Mouse (Mus musculus): ENCODE results near the gene Abhd12b.

Gene Abhd12b

DNA sequence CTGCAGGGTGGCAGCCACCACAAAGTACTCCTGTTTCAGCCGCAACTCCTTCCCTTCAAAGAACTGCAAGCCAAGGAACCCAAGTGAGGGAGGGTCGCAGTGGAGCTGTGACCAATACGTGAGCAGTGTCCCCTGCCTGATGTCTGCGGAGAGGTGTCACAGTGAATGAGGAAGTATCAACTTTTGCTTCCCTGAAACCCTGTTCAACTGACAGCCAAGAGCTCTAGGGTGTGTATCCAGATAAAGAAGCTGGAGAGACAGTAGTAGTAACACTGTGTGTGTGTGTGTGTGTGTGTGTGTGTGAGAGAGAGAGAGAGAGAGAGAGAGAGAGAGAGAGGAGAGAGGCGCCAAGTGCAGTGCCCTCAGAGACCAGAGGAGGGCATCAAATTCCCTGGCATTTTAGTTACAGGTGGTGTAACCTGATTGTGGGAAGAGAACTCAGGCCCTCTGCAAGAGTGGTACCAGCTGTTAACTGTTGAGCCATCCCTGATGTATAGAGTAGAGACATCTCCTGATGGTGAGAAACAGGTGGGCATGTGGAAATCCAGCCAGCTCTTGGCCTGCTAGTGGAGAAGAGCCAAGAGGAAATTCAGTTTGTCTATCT is 48.1 kb downstream of the Abhd12b start:
- no peak for DNase-seq (ENCODE audit: low spot score in 2 of 2)

DNA sequence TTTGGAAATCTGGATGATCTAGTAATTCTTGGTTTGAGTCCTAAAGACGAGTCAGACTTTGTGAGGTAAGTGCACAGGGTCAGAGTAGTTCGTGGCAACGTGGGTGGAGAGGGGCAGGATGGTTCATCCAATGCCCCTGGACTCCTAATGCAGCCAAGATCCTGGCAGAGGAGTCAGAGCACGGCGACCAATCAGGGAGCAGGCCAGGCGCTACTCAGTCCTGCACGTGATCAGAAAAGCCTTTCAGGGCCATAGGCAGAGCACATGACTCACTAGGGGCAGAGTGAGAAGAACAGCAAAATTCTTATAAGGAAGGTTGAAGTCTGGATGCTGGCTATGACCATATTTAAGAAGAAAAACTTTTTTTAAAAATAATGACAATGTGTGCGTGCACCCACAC is 50.5 kb downstream of the Abhd12b start:
- DNase-seq (ENCODE audit: low spot score in 2 of 2), result no peak

DNA sequence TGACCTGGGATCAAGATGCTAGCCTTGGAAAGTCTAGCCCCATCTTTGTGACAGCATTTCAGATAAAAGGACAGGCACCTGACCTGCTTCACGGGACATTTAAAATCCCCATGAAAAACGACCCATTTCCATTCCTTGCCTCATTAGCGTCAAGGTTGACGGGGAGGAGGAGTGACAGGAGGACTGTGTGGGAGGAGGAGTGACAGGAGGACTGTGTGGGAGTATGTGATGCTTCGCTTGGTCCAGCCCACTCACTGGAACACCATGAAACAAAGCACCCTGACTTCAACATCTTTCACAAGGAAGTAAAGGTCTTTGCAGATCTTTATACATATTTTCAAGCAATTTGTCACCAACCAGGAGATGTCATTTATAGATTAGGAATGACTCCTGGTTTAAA is 54.3 kb downstream of the Abhd12b start:
- no peak for DNase-seq (ENCODE audit: low spot score in 2 of 2)

DNA sequence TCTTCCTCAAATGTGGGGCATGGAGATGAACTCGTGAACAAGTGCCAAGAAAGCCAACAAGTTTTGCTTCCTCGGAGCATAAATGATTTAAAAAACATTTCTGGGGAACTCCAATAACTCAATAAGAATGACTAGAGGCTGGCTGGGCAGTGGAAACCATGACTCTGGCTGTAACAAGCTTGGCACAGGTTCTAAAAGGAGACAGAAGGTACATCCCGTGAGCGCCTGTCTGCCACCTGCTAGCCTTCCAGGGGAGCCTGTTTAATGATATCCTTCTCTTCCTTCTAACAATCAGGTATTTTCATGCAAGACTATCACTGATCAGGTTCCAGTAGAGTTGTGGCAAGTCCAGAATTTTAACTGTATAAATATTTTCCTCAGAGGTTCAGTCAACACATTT is 58.6 kb downstream of the Abhd12b start:
- DNase-seq (ENCODE audit: low spot score in 2 of 2), result no peak

DNA sequence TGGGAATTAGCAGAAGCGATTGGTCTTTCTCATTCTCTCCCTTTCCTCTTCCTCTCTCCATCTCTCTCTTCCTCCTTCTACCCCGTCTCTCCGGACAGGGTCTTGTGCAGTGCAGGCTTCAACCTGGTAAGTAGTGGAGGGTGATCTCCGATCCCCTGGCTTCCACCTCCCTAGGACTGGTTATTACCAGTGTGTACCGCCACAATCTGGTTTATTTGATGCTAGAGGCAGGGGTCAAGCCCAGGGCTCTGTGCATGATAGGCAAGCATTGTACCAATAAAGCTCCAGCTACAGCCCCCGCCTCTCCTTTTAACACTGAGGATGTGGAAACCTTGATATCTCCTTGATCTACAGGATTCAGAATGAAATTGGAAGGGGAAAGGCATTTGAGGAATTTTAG is 59.7 kb downstream of the Abhd12b start:
- no peak for DNase-seq (ENCODE audit: low spot score in 2 of 2)

DNA sequence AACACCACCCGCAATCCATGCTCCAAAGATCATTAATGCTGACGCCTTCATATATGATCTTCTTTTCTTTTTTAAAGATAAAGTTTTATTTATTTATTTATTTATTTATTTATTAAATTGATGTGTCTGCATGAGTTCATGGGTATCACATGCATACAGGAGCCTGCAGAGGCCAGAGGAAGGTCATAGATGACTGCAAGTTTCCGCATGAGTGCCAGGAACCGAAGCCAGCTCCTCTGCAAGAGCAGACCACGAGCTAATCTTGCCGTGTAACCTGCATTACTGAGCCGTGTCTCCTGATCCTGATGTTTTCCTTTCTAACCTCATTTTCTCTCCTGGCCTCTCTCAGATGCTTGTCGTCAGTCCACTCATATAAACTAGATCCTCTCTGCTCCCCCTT is 60.3 kb downstream of the Abhd12b start:
- DNase-seq (ENCODE audit: low spot score in 2 of 2), result no peak

DNA sequence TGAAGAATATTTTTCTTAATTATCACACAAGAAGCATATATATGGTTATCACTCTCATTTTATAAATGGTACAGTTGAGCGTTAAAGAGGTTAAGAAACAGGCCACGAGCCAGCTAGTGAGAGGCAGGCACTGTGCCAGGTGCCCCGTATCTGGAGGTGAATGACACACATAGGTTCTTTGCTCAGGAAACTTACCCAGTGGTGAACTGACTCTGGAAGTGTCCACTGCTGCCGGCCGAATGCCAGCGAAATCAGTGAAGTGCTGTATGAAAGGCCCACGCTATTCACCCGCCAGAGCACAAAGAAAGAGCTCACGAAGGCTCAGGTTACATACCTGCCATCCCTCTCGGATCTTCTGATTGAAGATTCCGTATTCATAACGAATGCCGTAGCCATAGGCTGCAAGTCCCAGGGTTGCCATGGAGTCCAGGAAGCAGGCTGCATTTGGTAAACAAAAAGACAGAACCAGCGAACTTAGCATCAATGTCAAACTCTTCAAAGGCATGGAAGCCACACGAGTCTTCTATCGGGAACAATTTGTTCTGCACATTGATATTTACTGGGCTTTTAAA is 62.4 kb downstream of the Abhd12b start:
- DNase-seq (ENCODE audit: low spot score in 2 of 2), result no peak

DNA sequence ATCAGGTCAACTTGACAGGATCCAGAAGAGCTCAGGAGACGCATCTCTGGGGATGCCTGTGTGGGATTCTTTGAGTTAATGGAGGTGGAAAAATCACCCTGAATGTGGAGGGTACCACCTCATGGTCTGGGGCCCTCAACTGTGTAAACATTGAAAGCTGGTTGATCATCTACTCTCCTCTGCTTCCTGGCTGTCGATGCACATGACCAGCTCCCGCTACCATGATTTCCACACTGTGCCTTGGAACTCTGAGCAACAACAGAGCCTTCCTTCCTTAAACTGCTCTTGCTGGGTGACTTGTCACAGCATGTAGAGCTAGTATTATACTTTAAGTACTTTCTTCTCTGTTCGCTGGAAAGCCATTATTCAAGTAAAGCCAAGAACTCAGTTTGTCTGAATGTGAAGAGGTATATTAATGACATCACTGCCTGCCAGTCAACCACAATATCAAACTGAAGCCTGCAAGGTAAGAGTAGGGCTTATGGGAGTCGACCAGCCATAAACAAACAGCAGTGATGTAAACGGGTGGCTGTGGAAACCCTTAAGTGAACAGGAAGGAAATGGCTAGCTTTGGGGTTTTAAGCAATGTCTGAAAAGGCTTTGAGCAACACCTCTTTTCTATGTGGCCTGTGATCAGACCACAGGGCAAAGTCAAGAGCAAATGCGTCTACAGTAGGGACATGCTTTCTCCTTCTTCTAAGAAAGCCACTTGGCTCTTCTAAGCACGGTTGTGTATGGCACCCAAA is 65.0 kb downstream of the Abhd12b start:
- DNase-seq (ENCODE audit: low spot score in 2 of 2), result no peak

DNA sequence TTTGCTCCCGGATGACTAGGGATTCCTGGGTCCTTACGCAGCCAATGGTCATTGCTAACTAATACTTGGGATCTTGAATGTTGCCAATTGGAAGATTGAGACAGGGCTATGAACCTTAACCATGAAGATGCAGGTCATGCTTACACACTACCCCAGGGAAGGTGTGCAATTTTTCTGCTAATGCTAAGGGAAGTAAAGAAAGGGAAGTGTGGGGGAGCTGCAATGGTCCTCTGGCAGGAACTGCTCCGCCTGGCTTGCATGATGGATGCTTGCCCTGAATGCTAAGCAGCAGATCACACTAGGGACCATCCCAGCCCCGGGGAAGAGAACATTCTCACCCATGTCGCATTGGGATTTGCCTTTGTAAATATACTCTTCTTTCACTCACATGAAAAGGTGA is 67.5 kb downstream of the Abhd12b start:
- DNase-seq (ENCODE audit: low spot score in 2 of 2), result no peak

DNA sequence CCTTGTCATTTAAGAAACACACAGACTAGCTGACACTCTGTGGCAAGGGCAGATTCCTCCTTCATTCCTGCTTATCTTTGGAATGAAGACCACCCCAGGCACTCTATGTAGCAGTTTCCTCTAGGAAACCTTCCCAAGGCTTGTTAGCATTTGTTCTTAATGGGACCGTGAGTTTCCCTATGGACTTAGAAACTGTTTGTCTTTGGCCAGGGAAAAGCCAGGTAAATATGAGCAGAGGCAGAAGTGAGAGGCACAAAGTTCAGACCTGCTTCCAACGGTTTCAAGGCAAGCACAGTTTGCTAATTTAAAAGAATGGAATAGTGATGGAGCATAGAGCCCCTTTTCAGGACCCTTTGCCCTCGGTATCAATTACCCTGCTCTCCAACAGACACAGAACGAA is 69.4 kb downstream of the Abhd12b start:
- no peak for DNase-seq (ENCODE audit: low spot score in 2 of 2)

DNA sequence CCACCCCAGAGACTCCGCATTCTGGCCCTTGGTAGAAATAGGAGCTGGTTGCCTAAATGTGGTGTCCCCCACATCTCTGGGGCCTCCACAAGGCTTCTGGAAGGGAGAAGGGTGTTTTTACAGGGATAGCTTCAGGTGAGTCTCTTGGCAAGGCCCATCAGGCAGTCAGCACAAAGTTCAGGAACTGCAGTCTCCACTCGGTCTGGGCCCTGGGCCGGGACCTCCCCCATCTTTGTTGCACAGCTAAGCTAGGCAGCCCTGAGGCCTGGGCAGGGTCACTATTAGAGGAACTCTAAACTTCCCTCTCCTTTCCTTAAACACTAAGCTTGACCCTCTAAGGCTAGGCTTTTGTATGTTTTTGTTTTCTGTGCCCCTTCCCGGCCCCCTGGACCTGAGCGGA is 72.7 kb downstream of the Abhd12b start:
- no peak for DNase-seq (ENCODE audit: low spot score in 2 of 2)

DNA sequence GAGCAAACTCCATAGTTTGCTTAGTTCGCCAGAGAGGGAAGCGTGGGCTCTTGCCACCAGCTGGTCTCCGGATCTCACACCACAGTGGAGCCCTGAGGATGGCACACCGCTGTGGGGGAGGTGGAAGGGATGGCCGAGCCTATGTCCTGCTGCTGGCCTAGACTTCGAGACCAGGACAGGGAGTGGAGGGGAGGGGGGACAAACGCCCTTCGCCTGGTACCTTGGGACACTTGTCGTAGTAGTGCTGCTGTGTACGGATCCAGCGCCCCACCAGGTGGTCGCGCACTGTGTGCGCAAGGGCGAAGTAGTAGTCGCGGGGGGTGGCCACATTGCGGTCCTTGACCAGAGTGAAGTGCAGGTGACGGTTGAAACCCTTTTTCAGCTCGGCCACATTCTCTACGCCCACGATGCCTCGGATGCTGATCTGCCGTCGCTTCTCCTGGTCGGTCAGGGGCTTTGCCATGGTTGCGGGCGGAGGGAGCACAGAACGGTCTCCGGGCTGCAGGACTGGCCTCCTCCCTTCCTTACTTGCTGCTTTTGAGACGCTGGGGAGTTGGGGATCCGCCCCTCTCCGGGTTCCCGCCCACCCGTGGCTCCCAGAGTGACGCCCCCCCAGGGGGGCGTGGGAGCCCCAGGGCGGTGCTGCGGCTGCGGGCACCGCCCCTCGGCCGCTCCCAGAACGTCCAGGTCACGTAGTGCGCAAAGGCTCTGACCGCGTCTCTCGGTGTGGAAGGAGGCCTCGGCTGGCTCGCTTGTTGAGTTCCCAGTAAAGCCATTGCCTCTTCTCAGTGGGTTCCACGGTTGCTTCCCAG is 73.4 kb downstream of the Abhd12b start:
- DNase-seq (ENCODE audit: low spot score in 2 of 2), result no peak

DNA sequence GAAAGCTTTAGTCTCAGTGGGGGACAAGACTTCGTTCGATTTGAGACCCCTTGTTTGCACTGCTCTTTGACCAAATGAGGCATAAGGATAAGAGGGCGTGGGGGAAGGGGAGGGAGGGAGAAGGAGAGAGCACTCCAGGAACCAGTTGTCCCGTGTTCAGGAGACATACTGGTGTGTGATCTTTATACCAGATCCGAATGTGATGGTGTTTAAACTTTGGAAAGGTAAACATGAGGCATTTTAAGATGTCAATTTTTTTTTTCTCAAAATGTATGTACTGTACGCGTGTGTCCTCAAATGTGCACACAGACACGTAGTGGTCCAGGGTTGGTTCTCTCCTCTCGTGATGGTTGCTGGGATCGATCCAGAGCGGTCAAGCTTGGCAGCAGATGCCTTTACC is 74.2 kb downstream of the Abhd12b start:
- no peak for DNase-seq (ENCODE audit: low spot score in 2 of 2)

DNA sequence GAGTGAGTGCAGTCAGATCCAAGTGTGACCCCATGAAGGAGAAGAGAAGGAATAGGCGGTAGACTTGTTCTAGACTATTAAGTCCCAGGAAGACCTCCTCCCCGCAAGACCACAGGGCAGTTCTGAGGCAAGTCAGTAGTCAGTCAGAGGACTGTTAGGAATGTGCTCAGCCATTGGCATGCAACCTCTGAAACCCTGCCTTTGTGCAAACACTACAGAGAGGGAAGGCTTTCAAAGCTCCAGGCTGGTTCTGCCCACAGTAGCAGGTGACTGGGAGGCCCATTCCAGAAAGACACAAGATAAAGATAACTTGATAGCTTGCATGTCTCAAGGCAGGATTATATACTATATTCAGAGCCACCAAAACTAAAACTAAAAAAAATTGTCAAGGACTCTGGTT is 77.4 kb downstream of the Abhd12b start, which contains the start of gene Pygl:
Gene Pygl, minus strand, starts transcription at position 195 of the 400 bp plus-strand sequence.
- DNase-seq (ENCODE audit: low spot score in 2 of 2), result no peak

DNA sequence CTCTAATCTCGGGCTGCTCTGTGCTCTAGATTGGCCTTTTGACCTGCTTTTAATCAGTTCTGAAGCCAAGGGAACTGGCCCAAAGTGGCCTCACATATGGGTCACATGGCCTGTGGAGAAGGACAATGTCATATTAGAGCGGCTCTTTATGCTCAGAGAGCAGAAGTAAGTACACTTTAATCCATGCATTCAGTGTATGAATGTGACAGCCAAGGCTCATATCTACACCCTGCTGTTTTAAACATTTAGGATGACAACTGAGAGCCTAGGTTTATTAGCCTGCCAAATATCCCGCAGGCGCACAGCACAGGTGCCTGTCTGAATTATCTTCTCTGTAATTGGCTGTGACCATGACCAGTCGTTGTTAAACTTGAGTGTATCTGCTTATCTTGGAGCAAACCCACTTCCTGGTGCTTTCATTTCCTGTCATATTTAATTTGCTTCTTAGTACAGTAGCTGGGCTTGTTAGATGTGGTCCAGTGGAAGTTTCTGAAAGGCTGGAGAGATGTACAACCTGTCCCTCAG is 78.1 kb downstream of the Abhd12b start:
- no peak for DNase-seq (ENCODE audit: low spot score in 2 of 2)
